Comparison of ENCODE assay signal across 8 mouse cellular contexts in genomic region chr2:179200495-179200894, GRCm38 (mm10).
DNase-seq lines count a peak whose midpoint lies in the region; ATAC-seq and TF ChIP-seq lines count a peak whose summit lies in the region.

No protein-coding gene starts in this region.

- H3K4me2 ChIP-seq in neural tube, embryonic 15.5 days: no peak overlapping the region
- no peak overlapping the region for H3K4me2 ChIP-seq in hindbrain, postnatal 0 days (ENCODE audit: low read depth, low read length)
- H3K4me2 ChIP-seq in stomach, embryonic 16.5 days (ENCODE audit: low read depth, low read length): no peak overlapping the region

- ATAC-seq in neural tube, embryonic 15.5 days (ENCODE audit: low FRiP score): no peak
- ATAC-seq in hindbrain, postnatal 0 days: 0 out of 2 replicates have a peak, but pooled peaks have one; percentile 15
- ATAC-seq in stomach, embryonic 16.5 days (ENCODE audit: insufficient read depth, low FRiP score): peak; percentile 44; the same call in 1 of the 2 replicates
- no peak for ATAC-seq in CD4-positive, CD25-positive, alpha-beta regulatory T cell, adult 4 months

- no peak for TF ChIP-seq POLR2A in cerebellum, adult 2 months (IDR thresholded peaks at IDR 0.05; ENCODE audit: borderline replicate concordance, insufficient read depth, low read length)

- 18% methylated on average over 6 of the region's 6 CpGs for WGBS in neural tube, embryonic 15.5 days
- 18% methylated on average over 6 of the region's 6 CpGs for WGBS in hindbrain, postnatal 0 days
- 6% methylated on average over 6 of the region's 6 CpGs for WGBS in stomach, embryonic 16.5 days
- 30% methylated on average over 6 of the region's 6 CpGs for WGBS in cerebellum, adult 2 months

- peaks cover 7% of the 10 kb centered on the region; the same call in 1 of the 2 replicates for H3K4me1 ChIP-seq in neural tube, embryonic 15.5 days
- no peaks in the 10 kb centered on the region for H3K4me1 ChIP-seq in hindbrain, postnatal 0 days (ENCODE audit: insufficient read depth, low read length)
- H3K4me1 ChIP-seq in stomach, embryonic 16.5 days (ENCODE audit: control insufficient read depth, insufficient read depth, low read length): no peaks in the 10 kb centered on the region
- H3K4me1 ChIP-seq in cerebellum, adult 2 months (ENCODE audit: control insufficient read depth, insufficient read depth, low read length): no peaks in the 10 kb centered on the region

- H3K27me3 ChIP-seq in neural tube, embryonic 15.5 days (replicated peaks): no peaks in the 10 kb centered on the region
- no peaks in the 10 kb centered on the region for H3K27me3 ChIP-seq in hindbrain, postnatal 0 days (ENCODE audit: insufficient read depth, low read length)
- no peaks in the 10 kb centered on the region for H3K27me3 ChIP-seq in stomach, embryonic 16.5 days (ENCODE audit: control insufficient read depth, insufficient read depth, low read length)
- no peaks in the 10 kb centered on the region for H3K27me3 ChIP-seq in cerebellum, adult 2 months (ENCODE audit: control insufficient read depth, insufficient read depth, low read length)

- H3K36me3 ChIP-seq in neural tube, embryonic 15.5 days: no peaks in the 10 kb centered on the region
- no peaks in the 10 kb centered on the region for H3K36me3 ChIP-seq in hindbrain, postnatal 0 days (ENCODE audit: insufficient read depth, low read length)
- H3K36me3 ChIP-seq in stomach, embryonic 16.5 days (ENCODE audit: control insufficient read depth, insufficient read depth, low read length): no peaks in the 10 kb centered on the region

- H3K9me3 ChIP-seq in neural tube, embryonic 15.5 days (replicated peaks): no peaks in the 10 kb centered on the region
- H3K9me3 ChIP-seq in hindbrain, postnatal 0 days (ENCODE audit: low read length): no peaks in the 10 kb centered on the region
- H3K9me3 ChIP-seq in stomach, embryonic 16.5 days (replicated peaks; ENCODE audit: control insufficient read depth, low read length): no peaks in the 10 kb centered on the region

- no peak overlapping the region for H3K4me3 ChIP-seq in neural tube, embryonic 15.5 days (replicated peaks)
- H3K4me3 ChIP-seq in hindbrain, postnatal 0 days (ENCODE audit: low read length): no peak overlapping the region
- no peak overlapping the region for H3K4me3 ChIP-seq in stomach, embryonic 16.5 days (replicated peaks; ENCODE audit: low read length)
- H3K4me3 ChIP-seq in cerebellum, adult 2 months (replicated peaks; ENCODE audit: insufficient read depth, low read depth, low read length): no peak overlapping the region

- no peak overlapping the region for H3K27ac ChIP-seq in neural tube, embryonic 15.5 days (replicated peaks)
- H3K27ac ChIP-seq in hindbrain, postnatal 0 days: no peak overlapping the region
- no peak overlapping the region for H3K27ac ChIP-seq in stomach, embryonic 16.5 days (ENCODE audit: low read length)
- H3K27ac ChIP-seq in cerebellum, adult 2 months (ENCODE audit: insufficient read depth, low read length): no peak overlapping the region

- no peak for TF ChIP-seq CTCF in hindbrain, postnatal 0 days (IDR thresholded peaks at IDR 0.05; ENCODE audit: low read depth)
- no peak for TF ChIP-seq CTCF in cerebellum, adult 2 months (IDR thresholded peaks at IDR 0.05; ENCODE audit: borderline replicate concordance, insufficient read depth, low read depth, low read length)

- peak; percentile 1 to 8 for DNase-seq in heart, adult 18-20 months
- DNase-seq in heart, adult 11 months: no peak
- DNase-seq in neural tube, embryonic 10.5 days (ENCODE audit: extremely low spot score, low spot score): peak; percentile 76
- peak; percentile 38 for DNase-seq in hindbrain, postnatal 0 days (ENCODE audit: low spot score)
- DNase-seq in cerebellum, adult 2 months: no peak

- no peak overlapping the region for H3K9ac ChIP-seq in neural tube, embryonic 15.5 days (replicated peaks)
- no peak overlapping the region for H3K9ac ChIP-seq in hindbrain, postnatal 0 days (replicated peaks; ENCODE audit: low read length)
- H3K9ac ChIP-seq in stomach, embryonic 16.5 days (ENCODE audit: low read length): no peak overlapping the region

Comparison
In these comparisons a context has a peak if more than half of its experiments do, and no peak if none do; other contexts are left out.
1. DNase-seq: peak in heart, adult 18-20 months (2 of 2), neural tube, embryonic 10.5 days (single experiment) and hindbrain, postnatal 0 days (single experiment); none in heart, adult 11 months (single experiment) and cerebellum, adult 2 months (0 of 2).
2. ATAC-seq: peak in hindbrain, postnatal 0 days (single experiment) and stomach, embryonic 16.5 days (single experiment); none in neural tube, embryonic 15.5 days (single experiment) and CD4-positive, CD25-positive, alpha-beta regulatory T cell, adult 4 months (single experiment).